Mouse (Mus musculus) 3T3-L1 (cell line): Measurements from ENCODE around the gene Nlgn1.

Source experiments
- DNase-seq: peaks from one replicate; pipeline ENCODE4 v3.0.0-alpha.2; 2015; ENCODE audit warnings: low read depth, low spot score

The Nlgn1 gene

DNA sequence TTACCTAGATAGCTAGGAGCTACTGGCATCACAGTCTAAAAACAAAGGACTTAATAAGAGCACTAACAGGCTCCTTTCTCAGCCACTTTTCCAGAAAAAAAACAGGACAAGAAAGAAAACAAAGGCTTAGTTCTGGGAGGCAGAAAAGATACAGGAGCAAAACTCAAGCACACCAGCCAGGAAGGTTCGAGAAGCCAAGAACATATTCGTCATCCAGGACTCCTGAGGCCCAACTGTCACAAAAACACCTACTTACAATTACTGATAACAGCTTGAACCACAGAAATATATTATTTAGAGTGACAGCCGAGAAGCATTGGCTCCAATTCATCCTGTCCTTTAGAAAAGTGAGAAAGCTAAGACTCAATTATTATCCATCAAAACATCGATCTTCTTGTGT lies 281.5 kb downstream of the Nlgn1 start:
- no peak for DNase-seq

GRCm38 (mm10) chr3:26042966-26043365 lies 289.3 kb downstream of the Nlgn1 start:
- DNase-seq = no peak

DNA sequence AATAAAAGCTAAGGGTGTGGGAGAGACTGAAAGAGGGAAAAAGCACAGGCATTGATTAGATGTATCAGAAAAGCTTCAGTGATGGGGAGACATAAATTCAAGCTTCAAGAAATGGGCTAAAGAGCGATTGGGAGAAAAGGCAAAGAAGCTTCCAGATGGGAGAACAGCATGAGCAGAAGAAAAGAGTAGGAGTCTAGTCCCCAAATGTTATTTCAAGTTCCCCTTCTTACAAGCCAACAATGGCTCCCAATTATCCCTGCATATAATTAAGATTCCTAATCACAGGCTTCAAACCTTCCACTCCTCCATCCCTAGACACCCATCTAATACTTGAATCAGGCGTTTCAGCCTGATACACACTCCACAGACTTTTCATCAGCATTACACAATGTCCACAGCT lies 292.6 kb downstream of the Nlgn1 start:
- DNase-seq = no peak

- DNase-seq = no peak
Observed at GRCm38 (mm10) chr3:26026025-26026424, 306.2 kb downstream of the Nlgn1 start.

DNA sequence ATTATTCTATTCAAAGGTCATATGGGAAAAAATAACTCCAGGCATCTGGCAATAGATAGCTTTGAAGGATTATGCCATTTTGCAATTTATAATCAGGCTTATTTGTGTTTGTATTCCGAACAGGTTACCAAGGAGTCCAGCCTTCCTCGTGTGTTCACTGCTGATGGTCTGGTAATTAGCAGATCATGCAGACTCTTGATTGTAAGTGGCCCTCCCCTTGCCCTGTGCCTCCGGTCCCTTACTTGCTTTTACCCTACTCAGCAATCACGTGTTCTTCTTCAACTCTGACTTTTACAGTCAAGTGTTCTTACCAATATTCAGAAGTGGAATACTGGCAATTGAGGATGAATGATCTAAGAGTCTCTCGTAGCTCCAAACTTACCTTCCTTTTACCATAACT lies 309.0 kb downstream of the Nlgn1 start:
- DNase-seq = no peak

DNA sequence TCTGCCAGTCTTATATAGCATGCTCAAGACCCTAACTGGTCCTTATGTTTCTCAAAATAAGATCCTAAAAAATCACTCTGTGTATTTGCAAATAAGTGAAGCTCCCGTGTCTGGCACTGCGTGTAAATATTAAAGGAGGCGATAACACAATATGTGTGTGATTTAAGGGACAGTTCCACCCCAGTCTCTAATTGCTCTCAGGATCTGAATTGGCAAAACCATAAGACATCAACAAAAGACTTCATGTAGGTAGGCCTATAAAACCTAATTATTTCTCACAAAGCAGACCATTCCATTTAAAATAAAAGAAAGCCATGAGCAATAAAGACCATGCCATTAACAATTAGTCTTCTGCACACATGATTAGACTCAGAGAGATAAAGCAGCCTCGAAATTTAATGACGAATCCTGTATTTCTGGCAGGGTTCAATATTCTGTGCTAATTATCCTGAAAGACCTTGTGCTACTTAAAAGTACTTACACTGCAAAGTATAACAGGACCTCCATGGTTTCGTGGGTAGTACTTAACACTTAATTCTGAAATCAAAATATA lies 310.6 kb downstream of the Nlgn1 start:
- DNase-seq = no peak

GRCm38 (mm10) chr3:26011310-26012078 lies 320.8 kb downstream of the Nlgn1 start:
- DNase-seq = no peak

DNA sequence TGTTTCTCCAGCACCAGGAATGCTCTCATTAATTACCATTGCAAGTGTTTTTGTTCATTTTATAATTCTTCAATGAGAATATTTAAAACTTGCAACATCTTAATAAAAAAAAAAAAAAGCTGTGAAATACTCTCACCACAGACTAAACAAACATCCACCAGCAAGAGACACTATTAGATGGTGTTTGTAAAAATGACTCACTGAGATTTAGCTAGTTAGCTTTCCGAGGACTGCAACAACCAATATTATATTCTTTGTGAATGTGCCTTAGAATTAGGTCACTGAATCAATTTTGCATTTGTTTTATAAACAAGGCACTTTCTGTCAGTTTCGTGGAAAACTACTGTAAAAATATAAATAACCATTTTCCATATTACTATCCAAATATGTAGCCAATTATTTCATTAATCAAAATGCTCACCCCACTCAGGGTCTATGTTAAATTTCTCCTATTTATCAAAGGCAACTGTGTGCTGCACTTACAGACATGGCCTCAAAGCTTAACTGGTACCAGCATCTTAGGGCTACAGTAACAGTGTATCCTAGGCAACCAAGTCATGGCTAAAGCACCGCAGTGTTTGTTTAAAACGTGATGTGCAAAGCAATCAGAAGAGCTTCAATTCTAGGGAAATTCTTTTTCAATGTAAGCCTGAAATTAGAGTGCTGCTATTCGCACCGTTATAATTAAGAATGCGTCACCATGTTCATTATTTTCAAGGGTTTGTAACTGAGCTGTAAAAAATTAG lies 329.2 kb downstream of the Nlgn1 start:
- DNase-seq = no peak

GRCm38 (mm10) chr3:26002367-26002766 lies 329.9 kb downstream of the Nlgn1 start:
- DNase-seq = peak; percentile 8

DNA sequence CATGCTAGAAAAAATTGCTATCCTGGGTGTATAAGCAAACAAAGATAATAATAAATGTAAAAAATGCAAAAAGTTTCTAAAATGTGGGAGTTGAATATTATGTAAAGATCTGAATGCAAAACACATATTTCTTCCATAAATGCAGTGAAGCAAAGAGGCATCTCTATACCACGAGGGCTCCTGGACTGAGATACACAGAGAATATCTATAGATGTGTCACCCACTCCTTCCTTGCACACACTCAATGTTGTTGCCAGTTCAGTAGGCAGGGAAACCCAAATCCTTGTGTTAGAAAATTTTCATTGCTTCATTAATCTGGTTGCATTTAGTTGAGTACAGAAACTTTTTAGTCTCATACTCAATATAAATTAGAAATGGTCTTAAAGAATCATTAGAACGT lies 364.7 kb downstream of the Nlgn1 start:
- DNase-seq = no peak

DNA sequence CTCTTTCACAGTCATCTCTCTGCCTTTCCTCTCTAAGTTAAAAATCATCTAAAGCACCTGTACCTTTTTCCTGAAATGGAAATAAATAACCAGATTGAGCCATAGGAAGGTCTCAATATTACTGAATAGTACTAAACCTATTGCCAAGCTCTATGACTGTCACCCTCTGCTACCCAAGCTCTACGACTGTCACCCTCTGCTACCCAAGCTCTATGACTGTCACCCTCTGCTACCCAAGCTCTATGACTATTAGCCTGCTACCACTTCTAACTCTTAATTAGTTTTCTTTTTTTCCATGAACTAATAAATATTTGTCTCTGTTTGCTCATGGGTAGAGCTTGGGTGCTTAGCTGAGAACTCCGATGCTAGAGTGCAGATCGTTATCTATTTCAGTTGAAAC lies 368.0 kb downstream of the Nlgn1 start:
- DNase-seq = no peak

DNA sequence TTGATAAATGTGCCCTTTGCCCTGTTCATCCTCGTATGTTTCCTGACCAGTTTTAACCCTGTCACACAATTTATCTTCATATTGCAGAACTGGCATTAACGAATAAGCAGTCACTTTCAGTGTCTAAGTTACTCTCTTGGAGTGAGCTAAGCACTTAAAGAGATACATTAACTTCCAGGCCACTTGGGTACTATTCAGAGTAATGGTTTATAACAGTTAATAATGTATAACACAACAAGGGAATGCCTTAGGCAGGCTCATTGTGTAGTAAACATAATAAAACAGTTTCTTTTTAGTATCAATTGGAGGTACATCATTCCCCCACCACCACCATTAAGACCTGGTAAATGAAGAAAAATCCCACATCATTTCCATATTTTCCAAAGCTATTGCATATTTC lies 368.7 kb downstream of the Nlgn1 start:
- DNase-seq = no peak

DNA sequence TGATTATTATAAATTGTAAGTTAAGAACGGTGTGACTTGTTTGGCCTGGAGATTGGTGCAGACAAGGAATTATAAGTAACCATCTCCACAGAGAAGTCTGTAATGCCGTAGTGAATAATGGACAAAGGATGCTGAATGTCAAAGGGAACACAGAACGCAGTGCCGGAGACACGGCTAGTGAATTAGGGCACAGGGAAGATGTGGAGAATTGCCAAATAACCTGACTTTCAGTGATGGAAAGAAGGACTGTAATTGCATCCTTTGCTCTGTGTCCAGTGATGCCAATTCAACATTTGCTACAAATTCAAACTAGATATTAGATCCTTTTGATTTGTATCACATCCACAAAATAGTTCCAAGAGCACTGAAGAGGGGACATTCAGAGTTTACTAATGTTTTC lies 415.7 kb downstream of the Nlgn1 start:
- DNase-seq = no peak

- no peak for DNase-seq
Observed at GRCm38 (mm10) chr3:25914365-25915065, 417.7 kb downstream of the Nlgn1 start.

DNA sequence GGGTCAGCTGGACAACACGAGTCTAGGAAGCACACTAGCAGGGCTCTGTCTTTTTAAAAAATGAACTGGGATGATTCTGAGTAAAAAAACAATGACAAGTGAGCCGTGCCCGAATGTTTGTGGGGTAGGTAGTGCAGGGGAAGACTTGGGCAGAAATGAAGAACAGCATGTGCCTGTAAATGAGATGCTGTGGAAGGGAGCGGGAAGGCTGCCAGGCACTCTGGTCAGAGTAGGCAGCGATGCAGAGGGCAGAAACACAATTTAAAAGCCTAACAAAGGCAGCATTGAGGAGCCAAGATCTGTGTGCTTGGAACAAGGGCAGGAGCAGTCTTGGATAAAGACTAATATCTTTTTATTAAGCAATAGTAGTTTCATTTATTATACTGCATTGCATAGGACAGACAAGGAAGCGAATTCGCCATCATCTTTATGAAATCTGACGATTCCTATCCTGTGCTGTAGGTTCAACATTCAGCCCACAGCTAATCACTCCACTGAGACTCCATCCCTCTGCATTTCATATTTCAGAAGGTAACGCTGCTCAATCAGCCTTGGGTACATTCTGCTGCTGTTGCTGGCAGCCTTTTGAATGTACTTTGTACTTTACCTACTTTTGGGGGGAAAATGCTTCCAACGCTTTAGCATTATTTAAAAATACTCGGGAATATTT lies 429.0 kb downstream of the Nlgn1 start:
- no peak for DNase-seq

DNA sequence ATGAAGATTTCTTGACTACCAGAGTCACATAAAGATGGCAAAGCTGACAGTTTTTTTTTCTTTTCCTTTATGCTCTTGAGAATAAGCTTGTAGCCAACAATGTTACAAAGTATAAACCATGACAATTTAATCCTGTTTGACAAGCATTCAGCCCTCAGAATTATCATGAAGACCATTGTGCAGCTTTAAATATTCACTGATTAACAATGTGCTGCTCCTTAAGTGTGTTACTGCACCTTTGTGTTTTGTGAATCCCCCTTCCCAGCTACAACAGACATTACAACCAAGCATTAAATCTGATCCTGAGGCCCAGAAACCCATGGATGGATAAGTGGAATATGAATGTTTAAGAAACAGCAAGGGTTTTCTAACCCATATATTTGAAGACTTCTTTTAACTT lies 434.8 kb downstream of the Nlgn1 start:
- DNase-seq = no peak

GRCm38 (mm10) chr3:25884797-25885196 lies 447.5 kb downstream of the Nlgn1 start:
- no peak for DNase-seq

- no peak for DNase-seq
Observed at GRCm38 (mm10) chr3:25869161-25869560, 463.1 kb downstream of the Nlgn1 start.

DNA sequence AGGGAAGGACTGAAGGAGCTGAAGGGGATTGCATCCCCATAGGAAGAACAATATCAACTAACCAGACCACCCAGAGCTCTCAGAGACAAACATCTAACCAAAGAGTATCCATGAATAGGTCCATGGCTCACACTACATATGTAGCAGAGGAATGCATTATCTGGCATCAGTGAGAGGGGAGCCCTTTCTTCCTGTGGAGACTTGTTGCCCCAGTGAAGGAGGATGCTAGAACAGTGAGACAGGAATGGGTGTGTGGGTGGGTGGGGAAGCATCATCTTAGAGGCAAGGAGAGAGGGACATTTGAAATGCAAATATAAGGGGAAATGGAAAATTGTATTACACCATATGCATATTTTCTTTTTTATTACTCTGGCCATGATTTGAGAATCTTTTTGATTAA lies 473.9 kb downstream of the Nlgn1 start:
- DNase-seq = no peak

- no peak for DNase-seq
Observed at GRCm38 (mm10) chr3:25844686-25845462, 487.4 kb downstream of the Nlgn1 start.

- DNase-seq = no peak
Observed at GRCm38 (mm10) chr3:25830237-25830636, 502.0 kb downstream of the Nlgn1 start.
